Mouse (Mus musculus): ENCODE measurements at regions not wholly inside any gene's neighbourhood (a gene's known extent, or its start where the extent isn't known, plus 50 kb on each side); places are given as distances from the start of the nearest gene placed in this dataset.

DNA sequence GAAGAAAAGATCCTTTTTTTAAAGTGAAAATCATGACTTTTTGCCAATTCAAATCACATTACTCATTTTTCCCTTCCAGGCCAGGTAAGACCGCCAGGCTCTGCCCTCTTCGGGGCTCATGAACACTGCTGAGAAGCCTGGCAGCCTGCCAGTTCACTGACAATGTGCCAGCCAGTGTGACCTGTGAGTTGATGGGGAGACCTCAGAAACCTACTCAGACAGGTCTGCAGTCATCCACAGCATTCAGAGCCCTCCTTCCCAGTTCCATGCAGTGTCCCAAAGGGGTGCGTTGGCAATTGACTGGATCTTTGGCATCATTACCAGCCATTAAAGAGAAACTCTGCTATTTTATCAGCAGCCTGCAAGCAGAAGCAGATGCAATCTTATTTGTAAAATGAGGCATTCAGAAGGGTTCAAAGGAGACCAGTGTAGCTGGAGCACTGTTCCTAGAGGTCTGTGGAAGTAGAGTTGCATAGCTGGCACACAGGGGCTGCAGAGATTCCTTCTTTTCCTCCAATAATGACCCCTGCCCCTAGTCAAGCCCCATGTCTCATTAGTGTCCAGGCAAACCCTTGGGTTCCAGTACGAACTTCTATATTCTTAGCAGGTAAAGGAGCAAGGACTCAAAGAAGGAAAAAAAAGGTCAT, 384.4 kb downstream of the Rapgef2 start:
- DNase-seq: peak; percentile 8

DNA sequence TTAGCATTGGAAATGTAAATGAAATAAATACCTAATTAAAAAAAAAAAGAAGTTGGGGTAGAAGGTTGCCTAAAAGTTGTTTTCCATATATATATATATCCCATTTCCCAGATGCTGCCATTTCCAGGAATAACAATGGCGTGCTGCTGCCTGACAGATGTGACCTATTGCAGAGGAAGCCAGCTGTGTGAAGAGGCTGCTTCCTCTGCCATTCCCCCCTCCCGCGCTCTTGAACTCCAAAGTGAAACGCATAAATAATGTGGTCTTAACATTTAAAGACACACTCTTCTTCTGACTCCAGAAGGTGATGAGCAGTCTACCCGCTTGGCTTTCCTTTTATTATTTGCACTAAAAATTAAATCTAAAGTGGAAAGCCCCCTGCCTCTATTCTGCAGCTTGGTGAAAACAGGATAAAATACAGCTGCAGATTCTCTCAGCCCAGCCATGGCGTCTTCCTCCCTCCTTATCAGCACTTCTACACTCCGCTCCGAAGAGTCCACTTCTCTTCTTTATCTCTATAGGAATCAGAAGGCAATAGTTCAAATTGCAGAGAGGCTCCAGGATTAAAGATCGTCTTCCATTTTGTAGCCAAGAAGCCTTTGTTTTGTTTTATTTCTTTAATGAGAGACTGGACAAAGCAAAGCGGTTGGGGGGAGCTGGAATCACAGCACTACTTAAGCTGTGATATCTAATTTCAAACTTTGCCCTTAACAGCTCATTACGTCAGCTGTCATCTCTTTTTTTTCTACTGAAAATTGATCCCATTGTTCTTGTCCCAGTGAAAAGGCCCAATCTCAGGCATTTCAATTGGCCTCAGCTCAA, 385.1 kb downstream of the Rapgef2 start:
- no peak for DNase-seq

GRCm38 (mm10) chr3:78899446-78900230, 386.7 kb downstream of the Rapgef2 start:
- DNase-seq: no peak

GRCm38 (mm10) chr3:78889326-78889725, 397.0 kb downstream of the Rapgef2 start:
- DNase-seq: no peak

DNA sequence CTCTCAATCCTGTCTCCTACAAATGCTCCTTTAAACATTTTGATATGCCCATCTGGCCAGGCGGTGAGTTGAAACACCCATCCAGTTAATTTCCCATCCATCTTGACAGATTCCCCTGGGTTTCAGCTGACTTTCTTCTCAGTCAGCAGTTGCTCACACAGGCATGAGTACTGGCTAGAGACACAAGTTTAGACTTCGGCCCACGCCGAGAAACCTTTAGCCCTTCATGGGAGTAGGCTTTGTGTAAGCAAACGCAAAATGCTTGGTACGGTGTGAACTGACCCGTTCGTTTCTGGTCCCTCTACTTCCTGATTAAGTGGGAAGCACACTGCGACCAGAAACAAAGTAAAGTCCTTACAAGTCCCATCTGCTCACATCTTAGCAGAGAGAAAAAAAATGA, 401.6 kb downstream of the Rapgef2 start:
- no peak for DNase-seq

DNA sequence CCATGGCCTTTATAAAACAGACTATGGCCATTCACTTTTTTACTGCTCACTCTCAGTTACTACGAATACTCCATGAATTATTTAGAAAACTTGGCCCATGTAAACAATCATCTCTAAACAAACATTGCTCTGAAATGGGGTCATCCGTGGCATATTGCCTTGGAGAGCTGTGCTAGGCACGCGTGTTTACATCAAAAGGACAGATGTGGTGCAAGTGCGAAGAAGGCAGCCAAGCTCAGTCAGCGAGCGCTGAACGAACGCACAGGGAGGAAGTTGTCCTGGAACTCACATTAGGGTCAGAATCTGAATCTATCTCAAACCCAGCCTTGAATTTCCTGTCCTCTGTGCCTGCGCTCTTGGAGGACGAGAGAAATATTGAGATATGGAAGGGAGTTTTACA, 402.3 kb downstream of the Rapgef2 start:
- DNase-seq: no peak

DNA sequence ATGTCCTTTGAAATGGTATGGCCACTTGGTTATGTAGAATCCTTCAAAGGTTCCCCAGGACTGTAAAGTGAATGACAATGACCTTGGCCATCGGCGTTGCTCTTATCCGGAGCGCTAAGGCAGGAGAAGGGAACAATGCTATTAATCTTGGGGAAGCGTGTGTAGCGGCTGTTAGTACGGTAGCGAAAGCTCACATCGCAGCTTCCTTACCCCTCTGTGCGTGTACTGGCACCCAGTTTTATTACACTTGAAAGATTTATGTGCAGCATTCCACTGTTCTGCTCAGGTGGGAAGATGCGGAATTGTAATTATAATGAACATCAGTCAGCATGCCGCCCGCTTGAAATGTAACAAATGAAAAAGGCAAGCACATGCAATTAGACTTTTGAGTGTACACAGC, 406.2 kb downstream of the Rapgef2 start:
- DNase-seq: no peak

DNA sequence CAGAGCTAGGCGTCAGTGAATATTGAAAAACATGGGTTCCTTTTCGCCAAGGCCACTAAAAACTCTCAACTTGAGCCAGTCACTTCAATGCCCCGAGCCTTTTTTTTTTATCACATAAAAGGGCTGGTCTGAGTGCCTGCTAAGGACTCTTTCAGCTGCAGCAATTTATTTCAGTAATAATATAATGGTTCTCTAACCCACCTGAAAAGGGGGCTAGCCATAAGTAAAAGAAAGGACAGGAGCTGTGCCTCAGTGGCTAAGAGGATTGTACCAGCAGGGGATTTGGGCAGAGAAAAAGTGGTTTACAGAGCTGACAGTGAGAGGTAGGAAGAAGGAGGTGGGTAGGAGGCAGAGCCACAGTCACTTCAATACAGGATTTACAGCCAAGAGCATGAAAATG, 409.0 kb downstream of the Rapgef2 start:
- no peak for DNase-seq

- no peak for DNase-seq
Observed at GRCm38 (mm10) chr3:78866896-78867295, 419.4 kb downstream of the Rapgef2 start.

DNA sequence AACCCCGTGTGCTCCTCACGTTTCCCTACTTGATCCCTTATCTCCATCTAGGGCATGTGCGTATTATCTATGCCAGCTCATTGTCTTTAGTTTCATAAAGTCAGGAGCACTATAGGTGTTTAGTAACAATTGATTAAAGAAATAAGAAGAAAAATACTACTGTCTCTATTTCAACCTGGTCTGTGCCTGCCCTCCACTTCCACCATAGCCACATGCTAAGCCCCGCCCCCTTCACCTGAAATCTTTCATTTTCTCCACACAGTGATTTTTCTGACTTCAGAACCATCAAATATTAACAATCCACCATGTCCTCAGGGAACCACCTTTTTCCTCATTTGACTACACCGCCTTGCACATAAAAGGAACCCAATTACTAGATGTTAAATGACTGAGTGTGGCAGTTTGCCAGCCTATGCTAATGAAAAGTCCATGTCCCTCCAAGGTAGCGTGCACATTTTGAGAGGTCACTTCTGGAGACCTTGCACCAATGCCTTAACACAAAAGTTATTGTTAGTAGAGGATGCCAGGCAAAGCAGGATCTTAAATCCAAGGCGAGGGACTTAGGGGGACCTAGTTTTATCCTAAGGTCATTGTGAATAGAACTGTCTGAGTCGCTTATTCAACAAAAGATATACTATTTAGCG, 420.1 kb downstream of the Rapgef2 start:
- no peak for DNase-seq

DNA sequence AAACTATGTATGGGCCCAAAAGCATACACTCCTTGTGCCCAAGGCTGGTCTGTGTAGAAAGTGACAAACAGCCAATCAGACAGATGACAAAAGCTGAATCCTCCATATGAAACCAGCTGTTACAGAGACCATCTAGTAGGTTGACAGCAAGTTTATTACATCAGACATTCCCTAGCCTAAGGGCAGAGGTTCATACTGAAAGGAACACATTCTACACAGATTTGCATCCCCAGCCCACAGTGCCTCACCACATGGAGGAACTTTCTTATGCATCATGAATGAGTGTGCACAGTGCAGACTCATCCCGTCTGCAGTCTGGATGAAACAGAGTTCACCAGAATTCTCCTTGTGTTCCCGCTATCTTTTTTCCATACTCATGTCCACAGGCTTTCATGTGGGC, 423.3 kb downstream of the Rapgef2 start:
- DNase-seq: no peak

- DNase-seq: no peak
Observed at GRCm38 (mm10) chr3:78846617-78847318, 439.5 kb downstream of the Rapgef2 start.

GRCm38 (mm10) chr3:78841173-78841572, 445.1 kb downstream of the Rapgef2 start:
- no peak for DNase-seq

- no peak for DNase-seq
Observed at GRCm38 (mm10) chr3:78836824-78837223, 449.5 kb downstream of the Rapgef2 start.

- no peak for DNase-seq
Observed at GRCm38 (mm10) chr3:78825505-78825904, 460.8 kb downstream of the Rapgef2 start.

DNA sequence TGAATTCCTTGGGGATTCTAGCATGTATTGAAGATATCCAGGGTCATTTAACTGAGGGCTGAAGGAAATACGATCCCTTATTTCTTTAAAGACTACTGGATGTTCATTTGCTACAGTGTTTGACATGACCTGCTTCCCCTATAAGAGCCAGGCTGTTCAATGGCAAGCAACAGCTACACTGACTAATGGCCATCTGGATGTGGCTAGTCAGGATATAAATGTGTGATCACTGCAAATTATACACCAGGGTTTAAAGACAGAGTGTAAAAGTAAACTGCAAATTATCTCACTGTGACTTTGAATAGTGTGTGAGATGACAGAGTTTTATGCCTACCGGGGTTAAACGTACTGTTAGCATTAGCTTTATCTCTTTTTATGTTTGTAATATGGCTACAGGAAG, 473.9 kb downstream of the Rapgef2 start:
- no peak for DNase-seq

GRCm38 (mm10) chr3:78810431-78811152, 475.7 kb downstream of the Rapgef2 start:
- DNase-seq: no peak

DNA sequence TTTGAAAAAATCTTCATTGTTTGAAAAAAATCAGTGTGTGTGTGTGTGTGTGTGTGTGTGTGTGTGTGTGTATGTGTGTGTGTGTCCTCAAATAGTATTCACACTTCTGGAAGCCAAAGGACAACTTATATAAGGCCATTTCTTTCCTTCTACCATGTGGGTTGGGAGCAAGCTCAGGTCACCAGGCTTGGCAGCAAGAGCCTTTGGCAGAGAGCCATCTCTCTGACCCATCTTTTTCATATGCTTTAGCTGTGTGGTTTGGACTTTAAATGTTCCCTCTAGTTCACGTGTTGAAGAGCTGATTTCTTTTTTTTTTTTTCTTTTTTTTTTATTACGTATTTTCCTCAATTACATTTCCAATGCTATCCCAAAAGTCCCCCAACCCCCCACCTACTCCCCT, 483.1 kb downstream of the Rapgef2 start:
- no peak for DNase-seq

- DNase-seq: no peak
Observed at GRCm38 (mm10) chr3:78795951-78796455, 490.3 kb downstream of the Rapgef2 start.

- DNase-seq: no peak
Observed at GRCm38 (mm10) chr3:78792440-78793057, 493.8 kb downstream of the Rapgef2 start.

GRCm38 (mm10) chr3:78782766-78783165, 503.6 kb downstream of the Rapgef2 start:
- no peak for DNase-seq
